Mouse (Mus musculus) CH12.LX (cell line): Measurements from ENCODE around the gene Cipc. TPM values are rescaled to one million over a fixed set of nuclear protein-coding genes. Genes with fewer than 3 reads are reported as not detected.

Source experiments
- DNase-seq: peaks from one replicate; pipeline ENCODE4 v3.0.0-alpha.2; 2013; ENCODE audit errors: extremely low read depth
- H3K27ac ChIP-seq: 2 replicates; pipeline ENCODE4 v1.5.1; 2012; ENCODE audit warnings: low read depth, mild to moderate bottlenecking, control low read depth, moderate library complexity; ENCODE audit not compliant: insufficient read depth
- H3K27me3 ChIP-seq: replicated peaks from 2 replicates; pipeline ENCODE3; 2012; ENCODE audit warnings: inconsistent platforms
- H3K36me3 ChIP-seq, 2 experiments: replicated peaks in 1 of 2; 2 replicates each; pipeline versions ENCODE3 to v1.6.1; 2012; ENCODE audit warnings: inconsistent platforms in 1 of 2, low read length in 1 of 2, mild to moderate bottlenecking in 1 of 2, mixed read lengths in 1 of 2, moderate library complexity in 1 of 2; ENCODE audit not compliant: control insufficient read depth in 1 of 2, insufficient read depth in 1 of 2
- H3K4me1 ChIP-seq, 2 experiments: 2 replicates each; pipeline ENCODE4 v1.6.1; 2012; ENCODE audit warnings: inconsistent platforms in 1 of 2, moderate library complexity in 1 of 2; ENCODE audit not compliant: insufficient read depth in 2 of 2, control insufficient read depth in 1 of 2
- H3K4me2 ChIP-seq: 2 replicates; pipeline ENCODE4 v1.6.1; 2012; ENCODE audit warnings: low read depth, mild to moderate bottlenecking, control low read depth; ENCODE audit not compliant: poor library complexity, insufficient read depth, severe bottlenecking
- H3K4me3 ChIP-seq, 3 experiments: fragments of 150-350 bp in 1 of 3; sonication (generic) in 1 of 3; replicated peaks in 1 of 3; 2 replicates each; pipeline versions ENCODE3 to v1.5.1; 2011 to 2012; ENCODE audit warnings: low read depth in 2 of 3, low read length in 2 of 3, mild to moderate bottlenecking in 2 of 3, moderate library complexity in 2 of 3, control low read depth in 1 of 3, improper control_type of control experiment in 1 of 3, inconsistent platforms in 1 of 3, mixed read lengths in 1 of 3; ENCODE audit not compliant: poor library complexity in 1 of 3
- H3K79me2 ChIP-seq: replicated peaks from 2 replicates; pipeline ENCODE4 v1.6.1; 2012; ENCODE audit warnings: mild to moderate bottlenecking, moderate library complexity; ENCODE audit not compliant: control insufficient read depth, poor library complexity, insufficient read depth, severe bottlenecking; ENCODE audit errors: extremely low read depth
- H3K9ac ChIP-seq: 2 replicates; pipeline ENCODE4 v1.6.1; 2012; ENCODE audit warnings: low read depth, mild to moderate bottlenecking, control low read depth, moderate library complexity; ENCODE audit not compliant: insufficient read depth
- H3K9me3 ChIP-seq: replicated peaks from 2 replicates; pipeline ENCODE3; 2012; ENCODE audit warnings: low read length, inconsistent platforms, mixed read lengths
- CHD1 ChIP-seq: IDR thresholded peaks from 2 replicates; pipeline ENCODE4 v1.6.1; 2012; ENCODE audit warnings: low read depth, low read length, improper control_type of control experiment, inconsistent platforms
- CHD2 ChIP-seq: IDR thresholded peaks from 2 replicates; pipeline ENCODE4 v1.6.1; 2011; ENCODE audit warnings: low read length, improper control_type of control experiment
- CTCF ChIP-seq, 2 experiments: IDR thresholded peaks in 1 of 2; conservative IDR thresholded peaks in 1 of 2; 2 replicates each; pipeline ENCODE4 v1.5.1; 2011 to 2012; ENCODE audit warnings: low read depth in 2 of 2, low read length in 2 of 2, improper control_type of control experiment in 1 of 2, inconsistent platforms in 1 of 2, mild to moderate bottlenecking in 1 of 2, moderate library complexity in 1 of 2
- JUND ChIP-seq: conservative IDR thresholded peaks from 2 replicates; pipeline ENCODE4 v1.6.1; 2011; ENCODE audit warnings: low read depth, low read length, improper control_type of control experiment
- MAX ChIP-seq: IDR thresholded peaks from 2 replicates; pipeline ENCODE4 v1.6.1; 2011; ENCODE audit warnings: low read length, improper control_type of control experiment
- POLR2AphosphoS2 ChIP-seq: IDR thresholded peaks from 2 replicates; pipeline ENCODE4 v1.6.1; 2011; ENCODE audit warnings: low read depth, low read length, improper control_type of control experiment
- RAD21 ChIP-seq: IDR thresholded peaks from 2 replicates; pipeline ENCODE4 v1.6.1; 2011; ENCODE audit warnings: low read depth, mild to moderate bottlenecking, low read length, improper control_type of control experiment, moderate library complexity
- RCOR1 ChIP-seq: conservative IDR thresholded peaks from 2 replicates; pipeline ENCODE4 v1.6.1; 2012; ENCODE audit warnings: low read depth, mild to moderate bottlenecking, inconsistent platforms, low read length, improper control_type of control experiment
- SMC3 ChIP-seq: IDR thresholded peaks from 2 replicates; pipeline ENCODE4 v1.6.1; 2011; ENCODE audit warnings: low read depth, low read length, improper control_type of control experiment
- TCF12 ChIP-seq: IDR thresholded peaks from 2 replicates; pipeline ENCODE4 v1.6.1; 2014; ENCODE audit warnings: low read depth, mild to moderate bottlenecking, inconsistent platforms, low read length, improper control_type of control experiment
- USF1 ChIP-seq: IDR thresholded peaks from 2 replicates; pipeline ENCODE4 v1.6.1; 2014; ENCODE audit warnings: low read depth, mild to moderate bottlenecking, inconsistent platforms, low read length, improper control_type of control experiment
- USF2 ChIP-seq: conservative IDR thresholded peaks from 2 replicates; pipeline ENCODE4 v1.6.1; 2011; ENCODE audit warnings: low read depth, low read length, improper control_type of control experiment
- dilution Hi-C: fragments of 300-500 bp; cut with MboI; formaldehyde crosslinking; loops from 2 replicates; pipeline ENCODE4 v1.14.3; 2020; ENCODE audit warnings: low sequenced_read_pairs; ENCODE audit not compliant: extremely low pct_unique_long_range_greater_than_20kb, extremely low pct_ligation_motif_present
- in situ Hi-C: fragments of 300-500 bp; cut with MboI; formaldehyde crosslinking; loops from 3 replicates; pipeline ENCODE4 v1.14.3; 2019; ENCODE audit warnings: low sequenced_read_pairs, low pct_ligation_motif_present, low pct_unique_long_range_greater_than_20kb, mixed read lengths
- polyA plus RNA-seq: library from polyadenylated mRNA; unstranded; fragments of >175 nt; gene quantifications from 2 replicates; pipeline ENCODE4 v1.2.1, GENCODE M21; 2012; ENCODE audit warnings: low read depth; ENCODE audit not compliant: insufficient read length
- total RNA-seq, 2 experiments: library from RNA; depleted of rRNA; stranded (reverse); fragments of 300-350 nt in 1 of 2; fragments of >200 nt in 1 of 2; gene quantifications; 2 replicates each; pipeline ENCODE4 v1.2.3; 2012 to 2014

Gene Cipc
- total and polyA plus RNA-seq, 3 experiments, result 15.7 to 20.5 (median 18.7) TPM

- Histone ChIP-seq H3K9me3 (no peaks in the 10 kb centered on the region), H3K9ac (no peak within 1 kb of the TSS), H3K27ac (no peak within 1 kb of the TSS), H3K4me1 (peaks cover 4 to 5% of the 10 kb centered on the region in 2 experiments), H3K79me2 (no peaks in the 10 kb centered on the region), H3K4me3 (no peak within 1 kb of the TSS), H3K4me2 (no peak within 1 kb of the TSS), H3K36me3 (no peaks in the 10 kb centered on the region), H3K27me3 (peaks cover 90% of the 10 kb centered on the region)
- TF ChIP-seq USF1 (no peak), JUND (no peak), RCOR1 (no peak), RAD21 (no peak)
- DNase-seq, result no peak
- in situ Hi-C loops (loop anchor here (5.0 kb wide), 1 partner anchor 52 kb away; no protein-coding TSS in a partner anchor), dilution Hi-C loops (no loop called here)
Measured at GRCm38 (mm10) chr12:86989890-86990754, 43.3 kb downstream of the Cipc start, which contains the start of gene Zdhhc22. Gene Zdhhc22 (minus strand): TSS chr12:86990430.

GRCm38 (mm10) chr12:86990755-86991110 is 43.9 kb downstream of the Cipc start:
- in situ Hi-C loops (no loop called here), dilution Hi-C loops (no loop called here)
- DNase-seq, result no peak
- no peak for TF ChIP-seq POLR2AphosphoS2
- TF ChIP-seq CHD1, result no peak
- TF ChIP-seq SMC3, result no peak
- TF ChIP-seq USF2, result no peak
- TF ChIP-seq CHD2, result no peak
- H3K27ac ChIP-seq, result no peak overlapping the region
- H3K79me2 ChIP-seq, result no peaks in the 10 kb centered on the region
- no peaks in the 10 kb centered on the region for H3K36me3 ChIP-seq
- H3K4me2 ChIP-seq, result no peak overlapping the region
- peaks cover 0 to 2% of the 10 kb centered on the region in 2 experiments; a peak in 1 of 4 replicates for H3K4me1 ChIP-seq
- no peak overlapping the region for H3K9ac ChIP-seq
- no peak overlapping the region for H3K4me3 ChIP-seq
- peaks cover 90% of the 10 kb centered on the region for H3K27me3 ChIP-seq
- peaks cover 2% of the 10 kb centered on the region for H3K9me3 ChIP-seq

- Histone ChIP-seq H3K4me3 (no peak overlapping the region), H3K9ac (no peak overlapping the region), H3K9me3 (peaks cover 4% of the 10 kb centered on the region), H3K36me3 (no peaks in the 10 kb centered on the region), H3K79me2 (no peaks in the 10 kb centered on the region), H3K4me1 (no peaks in the 10 kb centered on the region), H3K27me3 (peaks cover 81% of the 10 kb centered on the region), H3K27ac (no peak overlapping the region), H3K4me2 (no peak overlapping the region)
- dilution Hi-C loops, result no loop called here
- in situ Hi-C loops, result no loop called here
- DNase-seq, result no peak
- TF ChIP-seq CHD2 (no peak), USF1 (no peak), MAX (no peak), SMC3 (no peak), CTCF (conservative IDR thresholded peaks at IDR 0.05 in 1 of 2, IDR thresholded peaks at IDR 0.05 in 1 of 2; ENCODE audit: low read depth in 2 of 2, low read length in 2 of 2) (no peak), TCF12 (no peak)
Measured at GRCm38 (mm10) chr12:86994166-86994565, 47.3 kb downstream of the Cipc start.
